Mouse (Mus musculus) adrenal gland, postnatal 14 days (tissue): Measurements from ENCODE around the gene Nfatc3. TPM values are rescaled to one million over a fixed set of nuclear protein-coding genes. Genes with fewer than 3 reads are reported as not detected.
"Not testable (repeated sequence)": the region's sequence is repeated elsewhere in the genome, so short reads cannot be mapped to it uniquely, and the experiment has no call there.

Experiments used
- DNase-seq: peaks from one replicate; pipeline ENCODE4 v3.0.0; 2021; ENCODE audit warnings: mixed read lengths
- long read RNA-seq, 2 experiments: library from polyadenylated mRNA; stranded (forward); transcript quantifications; one replicate each; pipeline ENCODE4 v2.0.0; 2021
- total RNA-seq: library from RNA; stranded (reverse); gene quantifications from 2 replicates; pipeline ENCODE4 v1.2.3, GENCODE M21; 2021

Gene Nfatc3
- total RNA-seq, result 47.3 and 47.6 TPM in 2 replicates
- long read RNA-seq, experiment 1, full-length matches to known transcripts, result 4 of 13 reads
- long read RNA-seq, experiment 1, partial matches to known transcripts, result 2 of 13 reads
- long read RNA-seq, experiment 1, other reads (novel, unspliced or antisense), result 7 of 13 reads
- long read RNA-seq, experiment 2, partial matches to known transcripts, result 8 of 9 reads
- long read RNA-seq, experiment 2, other reads (novel, unspliced or antisense), result 1 of 9 reads

- peak; percentile 99 for DNase-seq
These were observed at the start of gene Nfatc3 for GRCm38 (mm10) chr8:106058731-106059612. Gene Nfatc3, plus strand, starts transcription at chr8:106058840.

GRCm38 (mm10) chr8:106010748-106011642, 47.6 kb upstream of the Nfatc3 start:
- peak; percentile 96 for DNase-seq

- no peak for DNase-seq
These were observed 47.0 kb upstream of the Nfatc3 start, which contains the start of gene Ddx28 for GRCm38 (mm10) chr8:106011643-106011986. Gene Ddx28, minus strand, starts transcription at chr8:106011882.

DNA sequence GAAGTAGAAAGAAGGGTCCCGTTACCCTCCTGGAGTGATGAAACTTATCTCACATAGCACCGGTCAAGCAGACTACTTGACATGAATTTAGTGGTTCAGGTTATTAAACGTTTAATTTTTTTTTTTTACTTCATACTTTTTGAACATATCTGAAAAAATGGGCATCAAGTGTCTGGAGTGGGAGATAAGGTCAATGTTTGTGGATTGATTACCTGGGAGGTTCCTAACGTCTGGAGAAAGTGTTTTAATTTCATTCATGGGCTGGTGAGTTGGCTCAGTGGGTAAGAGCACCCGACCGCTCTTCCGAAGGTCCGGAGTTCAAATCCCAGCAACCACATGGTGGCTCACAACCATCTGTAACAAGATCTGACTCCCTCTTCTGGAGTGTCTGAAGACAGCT, 46.4 kb upstream of the Nfatc3 start:
- not testable (repeated sequence) for DNase-seq

DNA sequence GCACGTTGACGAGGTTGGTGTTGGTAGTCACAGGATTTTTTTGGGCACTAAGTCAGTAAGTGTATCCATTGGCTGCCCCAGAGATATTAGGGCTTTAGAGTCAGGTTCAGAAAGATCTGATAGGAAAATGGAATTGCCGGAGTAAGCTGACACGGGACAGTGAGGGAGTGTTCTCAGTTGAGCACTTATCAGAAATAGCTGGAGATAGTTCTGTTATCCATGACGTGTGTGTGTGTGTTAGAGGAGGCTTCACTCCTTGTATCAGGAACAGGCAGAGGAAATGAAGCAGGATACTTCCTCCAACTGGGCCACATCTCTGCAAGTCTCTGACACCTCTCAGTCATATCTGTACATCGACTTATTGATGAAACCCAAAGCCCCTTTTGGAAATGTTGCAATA, 42.4 kb upstream of the Nfatc3 start:
- DNase-seq, result no peak

GRCm38 (mm10) chr8:106017130-106017529, 41.5 kb upstream of the Nfatc3 start:
- DNase-seq, result no peak

DNA sequence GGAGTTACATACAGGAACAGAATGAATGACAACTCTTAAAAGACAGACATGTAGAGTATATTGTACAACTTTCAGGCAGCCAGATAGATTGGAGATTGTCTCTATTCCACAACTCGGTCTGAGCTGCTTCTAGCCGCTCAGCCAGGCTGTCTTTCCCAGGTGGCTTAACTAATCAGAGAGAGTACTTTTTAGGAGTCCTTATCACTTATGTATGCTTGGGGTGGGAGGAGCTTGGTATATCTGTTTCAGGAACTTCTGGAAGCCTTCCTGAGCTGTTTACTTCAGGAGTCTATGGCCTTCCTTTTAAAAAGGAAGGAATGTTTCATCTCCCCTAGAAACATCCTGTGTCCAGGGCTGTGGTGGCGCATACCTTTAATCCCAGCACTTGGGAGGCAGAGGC, 40.6 kb upstream of the Nfatc3 start:
- DNase-seq, result no peak

GRCm38 (mm10) chr8:106022483-106022882, 36.2 kb upstream of the Nfatc3 start:
- peak; percentile 86 for DNase-seq

DNA sequence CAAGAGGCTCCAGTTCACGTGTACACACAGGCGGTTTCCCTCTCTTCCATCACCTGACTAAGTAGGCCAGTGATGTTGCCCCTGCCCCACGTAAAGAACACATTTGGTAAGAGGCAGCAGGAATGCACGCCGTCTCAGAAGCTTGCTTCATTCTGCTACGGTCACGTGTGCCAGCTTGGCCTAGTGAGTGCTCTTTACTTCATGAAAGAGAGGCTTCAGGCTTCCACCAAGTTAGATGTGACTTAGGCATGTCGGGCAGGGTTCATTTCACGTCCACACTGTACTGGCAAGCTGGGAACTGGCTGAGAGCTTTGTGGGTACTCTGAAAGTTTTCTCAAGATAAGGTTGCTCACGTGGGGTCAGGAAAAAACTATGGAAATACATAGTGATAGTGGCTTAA, 19.9 kb upstream of the Nfatc3 start:
- DNase-seq, result no peak

DNA sequence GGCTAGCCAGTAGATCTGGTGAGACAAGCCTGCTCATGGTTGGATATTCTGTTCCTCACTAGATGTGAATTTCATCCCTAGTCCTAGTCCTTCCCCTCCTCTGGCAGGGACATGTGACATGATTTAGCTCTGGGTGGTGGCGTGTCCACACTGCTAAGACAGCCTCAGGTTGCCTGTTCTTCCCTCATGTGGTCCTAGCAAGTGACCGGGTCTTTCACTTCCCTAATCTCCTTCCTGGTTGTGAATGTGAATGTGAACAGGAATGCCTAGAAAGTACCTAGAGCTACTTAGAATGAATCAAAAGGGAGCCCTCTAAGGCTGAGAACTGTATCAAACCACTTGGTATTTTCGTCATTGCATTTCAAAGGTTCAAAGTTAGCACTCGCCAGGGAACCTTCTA, 19.0 kb upstream of the Nfatc3 start:
- no peak for DNase-seq

DNA sequence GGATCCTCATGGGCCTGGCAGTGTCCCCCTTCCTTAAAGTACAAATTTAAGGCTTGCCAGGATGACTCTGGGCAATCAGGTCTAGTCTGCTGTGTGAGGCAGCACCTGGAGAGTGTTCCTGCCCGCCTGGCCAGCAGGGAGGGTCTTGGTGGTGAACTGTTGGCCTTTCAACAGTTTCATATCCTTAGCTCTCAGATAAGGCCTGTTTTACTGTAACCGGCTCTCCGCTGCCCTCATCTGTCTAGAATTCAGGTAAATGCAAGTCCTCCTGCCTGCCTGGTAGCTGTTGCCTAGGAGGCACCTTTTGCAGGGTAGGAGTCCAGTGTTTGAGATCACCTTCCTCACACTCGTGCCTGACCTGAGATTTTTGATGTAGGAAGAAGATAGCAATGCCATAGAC, 18.4 kb upstream of the Nfatc3 start:
- DNase-seq, result no peak

GRCm38 (mm10) chr8:106043055-106043454, 15.6 kb upstream of the Nfatc3 start:
- DNase-seq, result no peak

- DNase-seq, result no peak
These were observed 14.5 kb upstream of the Nfatc3 start for GRCm38 (mm10) chr8:106044151-106044550.

DNA sequence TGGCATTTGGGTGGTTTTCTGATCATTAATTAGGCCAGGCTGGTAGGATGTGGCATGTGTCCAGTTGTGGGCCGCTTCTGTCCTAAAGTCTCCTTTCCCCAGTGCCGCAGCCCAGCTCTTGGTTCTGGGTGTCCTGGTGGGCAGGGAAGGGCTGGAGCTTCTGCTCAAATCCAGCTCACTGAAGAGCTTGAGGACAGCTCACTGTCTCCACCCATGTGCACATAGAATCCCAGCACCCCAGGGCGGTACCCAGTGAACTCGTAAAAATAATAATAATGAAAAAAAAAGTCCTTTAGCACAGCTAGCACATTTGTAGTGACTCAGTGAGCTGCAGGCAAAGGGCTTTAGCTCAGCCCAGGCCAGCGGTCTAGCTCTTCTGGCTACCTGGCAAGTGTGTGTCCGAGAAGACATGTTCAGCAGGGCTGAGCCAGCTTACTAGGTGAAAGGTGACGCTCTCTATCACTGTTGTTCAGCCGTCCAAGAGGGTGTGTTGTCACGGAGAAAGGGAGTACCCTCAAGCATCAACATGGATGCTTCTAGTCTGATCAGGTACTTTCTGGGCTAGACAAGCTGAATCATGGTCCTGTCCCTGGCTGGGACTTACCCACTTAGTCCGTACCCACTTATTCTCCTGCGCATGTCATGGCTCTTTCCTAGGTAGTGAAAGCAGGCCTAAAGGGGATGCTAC, 11.6 kb upstream of the Nfatc3 start:
- DNase-seq, result no peak

DNA sequence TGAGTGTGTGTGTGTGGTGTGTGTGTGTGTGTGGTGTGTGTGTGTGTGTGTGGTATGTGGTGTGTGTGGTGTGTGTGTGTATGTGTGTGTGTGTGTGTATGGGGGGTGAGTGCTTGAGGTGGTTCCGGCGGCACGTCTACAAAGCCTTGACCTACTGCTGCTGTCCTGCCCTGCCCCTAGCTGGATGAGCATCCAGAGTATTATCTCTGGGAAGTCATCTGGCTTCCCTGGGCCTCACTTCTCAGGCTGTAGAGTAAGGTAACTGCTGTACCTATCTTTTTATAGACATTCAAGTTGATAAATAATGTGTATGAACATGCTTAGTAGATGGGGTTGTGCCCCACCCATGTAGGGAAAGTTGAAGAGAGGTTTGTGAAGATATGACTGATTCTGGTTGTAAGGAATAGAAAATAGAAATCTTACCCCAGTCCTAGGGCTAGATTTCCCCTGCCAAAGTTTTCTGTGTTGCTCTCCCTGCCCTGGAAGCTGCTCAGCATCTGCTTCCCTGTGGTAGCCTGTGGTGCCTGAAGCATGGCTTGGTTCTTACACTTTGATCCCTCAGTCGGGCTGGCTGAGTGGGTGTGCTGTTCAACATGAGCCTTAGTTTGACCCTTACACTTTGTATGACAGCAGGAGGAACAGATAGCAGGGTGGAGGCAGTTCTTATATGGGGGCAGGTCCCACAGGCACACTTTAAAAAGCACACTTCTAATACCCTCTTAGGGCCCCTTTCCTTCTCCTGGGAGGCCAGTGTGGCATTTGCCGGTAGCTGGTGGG, 10.6 kb upstream of the Nfatc3 start:
- DNase-seq, result no peak

- no peak for DNase-seq
These were observed 8.8 kb upstream of the Nfatc3 start for GRCm38 (mm10) chr8:106049840-106050239.

DNA sequence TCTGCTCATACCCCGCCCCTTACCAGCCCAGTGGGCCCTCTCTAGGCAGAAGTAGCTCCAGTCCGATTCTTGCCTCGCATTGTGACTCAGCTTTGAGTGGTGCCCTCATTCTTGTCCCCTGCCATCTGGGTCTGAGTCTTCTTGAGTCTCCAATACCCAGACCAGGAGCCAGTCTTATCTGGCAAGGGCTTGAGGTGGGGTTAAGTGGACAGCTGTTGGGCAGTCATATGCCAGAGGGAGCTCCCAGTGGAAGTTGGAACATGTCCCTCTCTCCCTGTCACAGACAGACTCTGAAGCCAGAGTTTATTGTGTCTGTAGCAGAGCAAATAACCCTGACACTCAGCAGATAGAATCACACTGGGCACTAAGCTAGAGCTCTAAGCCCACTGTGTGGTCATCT, 7.6 kb upstream of the Nfatc3 start:
- DNase-seq, result no peak

- no peak for DNase-seq
These were observed 6.0 kb upstream of the Nfatc3 start for GRCm38 (mm10) chr8:106052510-106053089.

DNA sequence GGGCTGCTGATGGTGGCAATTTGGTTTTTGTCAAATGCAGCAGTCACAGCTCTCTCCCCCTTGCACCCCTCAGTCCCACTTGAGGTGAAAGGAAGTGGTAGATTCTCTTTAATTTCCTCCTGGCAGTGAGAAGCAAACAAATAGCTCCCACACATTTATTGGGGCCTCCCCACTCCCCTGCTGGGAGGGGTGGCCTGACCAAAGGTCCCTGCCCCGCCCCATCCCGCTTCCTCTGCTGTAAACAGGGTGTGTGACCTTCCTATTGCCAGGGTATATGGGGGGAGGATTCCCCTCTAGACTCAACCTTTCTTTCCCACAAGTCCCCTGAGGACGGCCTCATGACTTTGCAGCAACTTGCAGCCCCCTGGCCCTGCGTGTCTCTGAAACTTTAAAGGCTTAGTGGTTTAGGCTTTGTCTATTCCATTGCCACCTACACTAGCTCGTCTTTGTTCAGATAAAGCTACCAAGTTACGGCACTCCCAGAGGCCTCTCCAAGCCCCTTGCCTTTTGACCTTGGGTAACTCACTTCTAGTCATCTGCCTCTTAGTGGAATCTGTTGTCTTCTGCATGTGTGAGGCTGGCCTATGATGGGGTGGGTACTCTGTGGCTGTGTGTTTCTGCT, 4.3 kb upstream of the Nfatc3 start:
- DNase-seq, result peak; percentile 63

- no peak for DNase-seq
These were observed 3.6 kb upstream of the Nfatc3 start for GRCm38 (mm10) chr8:106055038-106055437.
